Mouse (Mus musculus) heart, embryonic 15.5 days (tissue): ENCODE results near the gene Kcnq2. TPM values are rescaled to one million over a fixed set of nuclear protein-coding genes. Genes with fewer than 3 reads are reported as not detected.

ENCODE experiments used
- ATAC-seq: fragments of 200-750 bp; cut with Nextera tagmentation; replicated peaks from 2 replicates; pipeline ENCODE4 v1.8.0; 2017; ENCODE audit warnings: low read depth, moderate TSS enrichment; ENCODE audit not compliant: insufficient number of reproducible peaks, insufficient read depth, low FRiP score
- H3K27ac ChIP-seq: fragments of 300-500 bp; sonication (generic); 2 replicates; pipeline ENCODE4 v1.5.1; 2015; ENCODE audit warnings: mild to moderate bottlenecking, inconsistent platforms
- H3K27me3 ChIP-seq: fragments of 300-500 bp; sonication (generic); 2 replicates; pipeline ENCODE4 v1.6.1; 2015; ENCODE audit warnings: inconsistent platforms
- H3K36me3 ChIP-seq: fragments of 300-500 bp; sonication (generic); 2 replicates; pipeline ENCODE4 v1.6.1; 2015; ENCODE audit warnings: mild to moderate bottlenecking, inconsistent platforms
- H3K4me1 ChIP-seq: fragments of 300-500 bp; sonication (generic); replicated peaks from 2 replicates; pipeline ENCODE4 v1.6.1; 2015; ENCODE audit warnings: inconsistent platforms
- H3K4me2 ChIP-seq: fragments of 300-500 bp; sonication (generic); 2 replicates; pipeline ENCODE4 v1.6.1; 2015; ENCODE audit warnings: inconsistent platforms, mild to moderate bottlenecking, moderate library complexity
- H3K4me3 ChIP-seq: fragments of 300-500 bp; sonication (generic); 2 replicates; pipeline ENCODE4 v1.5.1; 2015; ENCODE audit warnings: mild to moderate bottlenecking, inconsistent platforms
- H3K9ac ChIP-seq: fragments of 300-500 bp; sonication (generic); 2 replicates; pipeline ENCODE4 v1.6.1; 2015; ENCODE audit warnings: mild to moderate bottlenecking, inconsistent platforms
- H3K9me3 ChIP-seq: fragments of 300-500 bp; sonication (generic); replicated peaks from 2 replicates; pipeline ENCODE4 v1.6.1; 2016; ENCODE audit warnings: inconsistent platforms
- WGBS: fragments of 180-500 bp; shearing (Covaris S2); methylation state at CpG from one replicate; pipeline ENCODE4 v1.1.7; 2015; ENCODE audit warnings: mixed read lengths; 5-methylcytosine and 5-hydroxymethylcytosine counted together
- polyA plus RNA-seq: library from polyadenylated mRNA; unstranded; fragments of >200 nt; fragmentation: Nextera tagmentation; extraction: Ambion mirVana; gene quantifications from 2 replicates; pipeline ENCODE4 v1.2.1, GENCODE M21; 2015

The Kcnq2 gene
- polyA plus RNA-seq, 1 experiment from 2014 or later: 0.03 TPM

GRCm38 (mm10) chr2:181157180-181157579, 22.1 kb upstream of the Kcnq2 start:
- H3K4me3 ChIP-seq: peak overlapping the region; percentile 61
- peaks cover 59% of the 10 kb centered on the region for H3K4me1 ChIP-seq
- peaks cover 31% of the 10 kb centered on the region for H3K27me3 ChIP-seq
- peak overlapping the region; percentile 85 for H3K27ac ChIP-seq
- 72% methylated on average over 4 of the region's 4 CpGs for WGBS
- peak overlapping the region; percentile 62 for H3K4me2 ChIP-seq
- peaks cover 12% of the 10 kb centered on the region; the same call in 1 of the 2 replicates for H3K36me3 ChIP-seq
- ATAC-seq: no peak
- peak overlapping the region; percentile 70 for H3K9ac ChIP-seq
- no peaks in the 10 kb centered on the region for H3K9me3 ChIP-seq

DNA sequence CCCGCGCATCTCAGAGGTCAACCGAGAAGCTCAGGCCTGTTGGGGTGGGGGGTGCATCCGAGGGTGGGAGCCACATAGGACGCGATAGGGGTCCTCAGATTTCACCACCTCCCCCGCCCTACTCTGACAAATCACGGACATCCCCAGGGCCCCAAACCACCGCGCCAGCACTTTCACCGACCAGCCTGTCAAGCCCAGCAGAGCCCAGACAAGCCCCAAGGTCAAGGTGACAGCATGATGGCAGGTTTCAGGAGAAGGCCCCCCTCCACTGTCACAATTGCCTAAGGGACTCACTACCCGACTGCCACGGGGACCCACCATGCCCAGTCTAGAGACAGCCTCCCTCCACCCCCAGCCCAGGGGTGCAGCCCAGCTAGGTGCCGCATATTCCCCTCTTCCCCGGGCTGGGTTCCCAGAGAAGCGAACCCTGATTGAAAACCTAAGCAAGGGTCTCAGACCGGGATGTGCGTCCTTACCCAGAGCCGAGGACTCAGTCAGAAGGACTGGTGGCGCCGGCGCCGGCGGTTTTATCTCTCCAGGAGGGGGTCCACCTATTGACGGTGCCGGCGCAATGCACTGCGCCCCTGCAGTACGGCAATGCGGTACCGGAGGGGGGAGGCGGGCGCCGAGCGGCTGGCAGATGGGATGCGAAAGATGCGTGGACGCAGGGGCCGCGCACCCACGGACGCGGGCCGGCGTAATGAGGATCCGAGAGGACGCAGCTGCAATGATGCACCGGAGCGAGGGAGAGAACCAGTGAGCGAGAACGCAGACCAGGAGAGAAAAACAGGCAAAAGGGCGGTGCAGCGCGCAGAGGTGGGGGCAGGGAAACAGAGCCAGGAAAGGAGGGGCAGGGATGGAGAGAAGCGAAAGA, 21.4 kb upstream of the Kcnq2 start, which contains the start of gene Eef1a2:
Gene Eef1a2, minus strand, starts transcription at position 767 of the 874 bp plus-strand sequence.
- ATAC-seq: 0 out of 2 replicates have a peak, but pooled peaks have one; percentile 31
- Histone ChIP-seq H3K9ac (peak within 1 kb of the TSS; percentile 70), H3K4me2 (peak within 1 kb of the TSS; percentile 62), H3K4me1 (peaks cover 59% of the 10 kb centered on the region), H3K9me3 (no peaks in the 10 kb centered on the region), H3K27ac (peak within 1 kb of the TSS; percentile 85), H3K27me3 (peaks cover 34% of the 10 kb centered on the region), H3K36me3 (peaks cover 12% of the 10 kb centered on the region; the same call in 1 of the 2 replicates), H3K4me3 (peak within 1 kb of the TSS; percentile 61)
- 2% methylated on average over 55 of the region's 55 CpGs for WGBS

DNA sequence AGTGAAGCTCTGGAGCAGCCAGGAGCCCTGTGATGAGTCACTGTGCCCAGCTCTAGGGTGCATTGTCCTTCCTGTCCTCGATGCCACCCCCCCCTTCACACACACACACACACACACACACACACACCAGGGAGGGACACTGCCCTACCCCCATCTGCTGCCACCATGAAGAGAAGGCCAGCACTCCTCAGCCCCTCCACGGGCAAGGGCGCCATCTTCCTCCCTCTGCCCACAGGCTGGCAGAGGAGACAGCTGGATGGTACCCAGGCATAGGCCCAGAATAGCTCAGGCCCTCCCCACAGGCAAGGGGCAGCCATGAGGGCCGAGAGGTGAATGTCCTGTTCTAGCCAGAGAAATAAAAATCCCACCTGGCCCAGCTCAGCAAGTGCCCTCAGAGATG, 20.7 kb upstream of the Kcnq2 start:
- H3K27me3 ChIP-seq: peaks cover 34% of the 10 kb centered on the region
- peaks cover 59% of the 10 kb centered on the region for H3K4me1 ChIP-seq
- ATAC-seq: no peak
- H3K36me3 ChIP-seq: peaks cover 16% of the 10 kb centered on the region; the same call in 1 of the 2 replicates
- H3K4me2 ChIP-seq: peak overlapping the region; percentile 62
- peak overlapping the region; percentile 70 for H3K9ac ChIP-seq
- no peaks in the 10 kb centered on the region for H3K9me3 ChIP-seq
- WGBS: 48% methylated on average over 4 of the region's 4 CpGs
- peak overlapping the region; percentile 61 for H3K4me3 ChIP-seq
- peak overlapping the region; percentile 85 for H3K27ac ChIP-seq

DNA sequence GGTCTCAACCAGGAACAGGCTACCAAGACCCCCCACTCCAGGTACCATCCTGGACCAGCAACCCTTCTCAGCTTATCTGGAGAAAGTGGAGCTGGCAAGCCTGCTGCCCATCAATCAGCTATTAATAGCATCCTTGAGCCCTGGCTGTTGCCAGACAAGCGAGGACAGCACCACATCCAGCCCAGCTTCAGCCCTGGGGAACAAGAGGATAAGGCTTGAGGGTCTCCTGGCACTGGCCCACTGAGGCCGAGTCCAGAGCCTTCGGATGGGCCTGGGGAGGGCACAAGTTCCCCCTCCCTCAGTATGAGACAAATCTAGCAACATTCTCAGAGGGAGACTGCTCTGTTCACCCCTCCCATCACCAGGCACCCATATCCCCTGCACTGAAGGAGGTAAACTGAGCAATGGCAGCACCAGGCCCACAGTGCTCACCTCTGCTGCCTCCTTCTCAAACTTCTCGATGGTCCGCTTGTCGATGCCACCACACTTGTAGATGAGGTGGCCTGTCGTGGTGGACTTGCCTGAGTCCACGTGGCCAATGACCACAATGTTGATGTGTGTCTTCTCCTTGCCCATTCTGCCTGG, 19.8 kb upstream of the Kcnq2 start:
- Histone ChIP-seq H3K9ac (peak overlapping the region; percentile 70), H3K27me3 (peaks cover 34% of the 10 kb centered on the region), H3K9me3 (no peaks in the 10 kb centered on the region), H3K4me3 (peak overlapping the region; percentile 61), H3K36me3 (peaks cover 24% of the 10 kb centered on the region; the same call in 1 of the 2 replicates), H3K4me2 (peak overlapping the region; percentile 62), H3K4me1 (peaks cover 56% of the 10 kb centered on the region), H3K27ac (peak overlapping the region; percentile 85)
- WGBS: 58% methylated on average over 8 of the region's 8 CpGs
- peak; percentile 41 for ATAC-seq

DNA sequence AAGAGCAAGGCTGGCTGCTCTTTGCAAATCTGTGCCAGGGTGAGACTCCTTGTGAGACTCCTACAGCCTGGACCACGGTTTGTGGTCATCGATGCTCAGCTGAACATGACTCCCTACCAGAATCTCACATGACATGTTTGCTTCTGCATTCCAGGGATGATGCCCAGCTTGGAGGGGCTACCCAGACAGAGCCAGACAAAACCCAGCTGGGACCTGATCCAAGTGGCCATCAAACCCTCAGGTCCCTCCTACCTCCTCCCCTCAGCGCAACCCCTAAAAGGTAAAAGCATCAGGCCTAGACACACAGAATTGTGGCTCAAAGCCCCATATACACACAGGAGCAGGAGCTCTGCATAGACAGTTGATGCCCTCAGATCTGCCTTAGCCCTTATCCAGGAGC, 19.3 kb upstream of the Kcnq2 start:
- Histone ChIP-seq H3K9me3 (no peaks in the 10 kb centered on the region), H3K27ac (peak overlapping the region; percentile 85), H3K4me3 (peak overlapping the region; percentile 61), H3K9ac (no peak overlapping the region), H3K27me3 (peaks cover 40% of the 10 kb centered on the region), H3K36me3 (peaks cover 28% of the 10 kb centered on the region; the same call in 1 of the 2 replicates), H3K4me1 (peaks cover 52% of the 10 kb centered on the region), H3K4me2 (peak overlapping the region; percentile 62)
- 65% methylated on average over 3 of the region's 3 CpGs for WGBS
- ATAC-seq: no peak

- Histone ChIP-seq H3K4me3 (no peak overlapping the region), H3K9ac (no peak overlapping the region), H3K36me3 (peaks cover 28% of the 10 kb centered on the region; the same call in 1 of the 2 replicates), H3K9me3 (no peaks in the 10 kb centered on the region), H3K4me2 (peak overlapping the region; percentile 62; the same call in 1 of the 2 replicates), H3K27me3 (peaks cover 45% of the 10 kb centered on the region), H3K27ac (no peak overlapping the region), H3K4me1 (peaks cover 49% of the 10 kb centered on the region)
- no peak for ATAC-seq
- WGBS: 15% methylated on average over 1 of the region's 1 CpGs
Observed at GRCm38 (mm10) chr2:181153837-181154236, 18.7 kb upstream of the Kcnq2 start.

GRCm38 (mm10) chr2:181153131-181153530, 18.0 kb upstream of the Kcnq2 start:
- no peak for ATAC-seq
- peaks cover 28% of the 10 kb centered on the region; the same call in 1 of the 2 replicates for H3K36me3 ChIP-seq
- no peaks in the 10 kb centered on the region for H3K9me3 ChIP-seq
- no peak overlapping the region for H3K27ac ChIP-seq
- H3K4me2 ChIP-seq: no peak overlapping the region
- H3K27me3 ChIP-seq: peaks cover 50% of the 10 kb centered on the region
- H3K4me1 ChIP-seq: peaks cover 49% of the 10 kb centered on the region
- no peak overlapping the region for H3K9ac ChIP-seq
- WGBS: 83% methylated on average over 1 of the region's 1 CpGs
- no peak overlapping the region for H3K4me3 ChIP-seq

- Histone ChIP-seq H3K4me2 (no peak overlapping the region), H3K36me3 (peaks cover 28% of the 10 kb centered on the region; the same call in 1 of the 2 replicates), H3K4me1 (peaks cover 48% of the 10 kb centered on the region), H3K27ac (no peak overlapping the region), H3K4me3 (no peak overlapping the region), H3K9ac (no peak overlapping the region), H3K9me3 (no peaks in the 10 kb centered on the region), H3K27me3 (peaks cover 52% of the 10 kb centered on the region)
- WGBS: 91% methylated on average over 17 of the region's 17 CpGs
- no peak for ATAC-seq
Observed at GRCm38 (mm10) chr2:181152701-181153100, 17.6 kb upstream of the Kcnq2 start.

DNA sequence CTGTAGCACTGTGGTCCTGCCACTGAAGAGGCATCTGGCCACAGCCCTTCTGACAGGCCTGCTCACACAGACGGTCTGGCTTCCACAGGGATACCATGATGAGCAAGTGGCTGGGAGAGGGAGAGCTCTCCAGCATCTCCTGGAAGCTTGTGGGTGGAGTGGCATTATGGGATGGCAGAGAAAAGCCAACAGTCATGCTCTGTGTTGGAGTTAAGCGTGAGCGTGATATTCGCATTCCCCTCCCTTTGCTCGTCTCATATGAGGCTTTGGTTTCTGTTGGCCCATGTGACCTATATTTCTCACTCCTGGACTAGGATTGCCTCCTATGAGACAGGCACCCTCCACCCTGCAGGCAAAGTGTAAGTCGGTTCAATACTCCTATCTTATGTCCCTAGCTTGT, 15.2 kb upstream of the Kcnq2 start:
- ATAC-seq: no peak
- H3K27ac ChIP-seq: no peak overlapping the region
- peaks cover 46% of the 10 kb centered on the region for H3K27me3 ChIP-seq
- WGBS: 67% methylated on average over 6 of the region's 6 CpGs
- H3K36me3 ChIP-seq: peaks cover 28% of the 10 kb centered on the region; the same call in 1 of the 2 replicates
- peaks cover 40% of the 10 kb centered on the region for H3K4me1 ChIP-seq
- H3K4me2 ChIP-seq: no peak overlapping the region
- no peak overlapping the region for H3K9ac ChIP-seq
- H3K9me3 ChIP-seq: no peaks in the 10 kb centered on the region
- no peak overlapping the region for H3K4me3 ChIP-seq

DNA sequence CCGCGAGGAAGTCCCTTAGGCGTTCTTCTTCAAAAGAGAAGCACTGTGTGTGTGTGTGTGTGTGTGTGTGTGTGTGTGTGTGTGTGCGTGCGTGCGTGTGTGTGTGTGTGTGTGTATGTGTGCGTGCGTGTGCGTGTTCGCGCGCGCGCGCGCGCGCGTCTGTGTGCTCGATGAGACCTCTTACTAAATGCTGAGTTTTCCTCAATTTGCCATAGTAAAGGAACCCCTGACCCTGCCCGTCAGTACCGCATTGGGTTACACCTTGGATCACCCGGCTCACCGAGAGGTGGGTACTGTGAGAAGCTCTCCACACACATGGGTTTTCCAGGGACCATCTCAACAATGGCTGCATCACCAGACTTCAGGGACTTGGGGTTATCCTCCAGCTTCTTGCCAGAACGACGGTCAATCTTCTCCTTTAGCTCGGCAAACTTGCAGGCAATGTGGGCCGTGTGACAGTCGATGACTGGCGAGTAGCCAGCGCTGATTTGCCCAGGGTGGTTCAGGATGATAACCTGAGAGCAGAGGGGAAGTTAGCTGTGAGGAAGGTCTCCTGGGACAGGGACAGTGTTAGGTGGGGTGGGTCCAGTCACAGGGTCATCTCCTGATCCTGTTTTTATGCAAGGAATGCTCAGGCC, 13.3 kb upstream of the Kcnq2 start:
- no peak for ATAC-seq
- H3K9ac ChIP-seq: no peak overlapping the region
- peaks cover 27% of the 10 kb centered on the region; the same call in 1 of the 2 replicates for H3K36me3 ChIP-seq
- H3K4me1 ChIP-seq: peaks cover 23% of the 10 kb centered on the region
- H3K4me3 ChIP-seq: peak overlapping the region; percentile 46
- peak overlapping the region; percentile 75 for H3K4me2 ChIP-seq
- H3K27ac ChIP-seq: no peak overlapping the region
- no peaks in the 10 kb centered on the region for H3K9me3 ChIP-seq
- 22% methylated on average over 31 of the region's 31 CpGs for WGBS
- peaks cover 51% of the 10 kb centered on the region for H3K27me3 ChIP-seq
